ENCODE assay signal across 14 mouse cellular contexts in genomic region chr12:4836959-4837358, GRCm38 (mm10).
"Had no signal": no experiment of that assay in that cellular context is flagged by ENCODE, and none has a peak within 500 bp of the region (broad histone marks: within the 10 kb centered on the region; RNA-seq: fewer than 3 reads in every experiment).

No protein-coding gene starts in this region.

- H3K9ac ChIP-seq: limb, embryonic 12.5 days; limb, embryonic 15.5 days; liver, embryonic 12.5 days; liver, embryonic 15.5 days had no signal

- DNase-seq: kidney, postnatal 14 days; kidney, postnatal 4 days; left cerebral cortex, postnatal 4 days; lung, adult 2 months; lung, postnatal 14 days; lung, postnatal 4 days; midbrain, embryonic 14.5 days; thymus, adult 18-20 months; thymus, postnatal 36 days had no signal

- H3K4me2 ChIP-seq: limb, embryonic 12.5 days; limb, embryonic 15.5 days; liver, embryonic 12.5 days; liver, embryonic 15.5 days; midbrain, embryonic 11.5 days had no signal

- H3K9me3 ChIP-seq: limb, embryonic 12.5 days; limb, embryonic 15.5 days; liver, embryonic 12.5 days; liver, embryonic 15.5 days had no signal

- H3K27me3 ChIP-seq: limb, embryonic 15.5 days; liver, embryonic 12.5 days had no signal

- ATAC-seq: liver, embryonic 12.5 days had no signal

- H3K27ac ChIP-seq: limb, embryonic 12.5 days; limb, embryonic 15.5 days; liver, embryonic 12.5 days; liver, embryonic 15.5 days had no signal

- H3K4me3 ChIP-seq: limb, embryonic 12.5 days; limb, embryonic 15.5 days; liver, embryonic 12.5 days; liver, embryonic 15.5 days had no signal
